Mouse (Mus musculus): ENCODE data around the gene Ski. TPM values are rescaled to one million over a fixed set of nuclear protein-coding genes. Genes with fewer than 3 reads are reported as not detected.

The Ski gene
- total and polyA plus RNA-seq, 2 experiments from 2014 or later, result 9.3 to 53.2 TPM

- no peaks in the 10 kb centered on the region for H3K27me3 ChIP-seq (ENCODE audit: control insufficient read depth, insufficient read depth, low read length)
- H3K9me3 ChIP-seq (replicated peaks; ENCODE audit: control insufficient read depth, low read length), result no peaks in the 10 kb centered on the region
- TF ChIP-seq CTCF (IDR thresholded peaks at IDR 0.05; ENCODE audit: low read depth) (no peak), EP300 (IDR thresholded peaks at IDR 0.05; ENCODE audit: low read depth) (no peak)
- 35% methylated on average over 8 of the region's 8 CpGs for WGBS
- ATAC-seq (ENCODE audit: insufficient read depth, low read depth), result no peak
- DNase-seq (ENCODE audit: low spot score), result no peak
- H3K4me3 ChIP-seq (ENCODE audit: low read depth, low read length), result no peak overlapping the region
- no peak overlapping the region for H3K4me2 ChIP-seq (ENCODE audit: low read depth, low read length)
- H3K4me1 ChIP-seq (ENCODE audit: control insufficient read depth, insufficient read depth), result peaks cover 88% of the 10 kb centered on the region
- H3K36me3 ChIP-seq (replicated peaks; ENCODE audit: control insufficient read depth, insufficient read depth, low read length), result no peaks in the 10 kb centered on the region; the same call in 1 of the 2 replicates
- no peak overlapping the region for H3K9ac ChIP-seq (replicated peaks; ENCODE audit: low read depth, low read length)
- H3K27ac ChIP-seq (ENCODE audit: low read depth), result 0 out of 2 replicates have a peak overlapping the region, but pooled peaks have one; percentile 76
Observed at GRCm38 (mm10) chr4:155188341-155188740, 34.1 kb downstream of the Ski start.

- TF ChIP-seq EP300 (IDR thresholded peaks at IDR 0.05; ENCODE audit: low read depth) (no peak), CTCF (IDR thresholded peaks at IDR 0.05; ENCODE audit: low read depth) (no peak)
- H3K9ac ChIP-seq (replicated peaks; ENCODE audit: low read depth, low read length), result peak overlapping the region; percentile 16; the same call in 1 of the 2 replicates
- no peaks in the 10 kb centered on the region for H3K36me3 ChIP-seq (replicated peaks; ENCODE audit: control insufficient read depth, insufficient read depth, low read length)
- peak overlapping the region; percentile 76 for H3K27ac ChIP-seq (ENCODE audit: low read depth)
- H3K9me3 ChIP-seq (replicated peaks; ENCODE audit: control insufficient read depth, low read length), result no peaks in the 10 kb centered on the region
- 20% methylated on average over 3 of the region's 3 CpGs for WGBS
- no peak overlapping the region for H3K4me3 ChIP-seq (ENCODE audit: low read depth, low read length)
- peaks cover 92% of the 10 kb centered on the region for H3K4me1 ChIP-seq (ENCODE audit: control insufficient read depth, insufficient read depth)
- no peaks in the 10 kb centered on the region for H3K27me3 ChIP-seq (ENCODE audit: control insufficient read depth, insufficient read depth, low read length)
- 0 out of 2 replicates have a peak, but pooled peaks have one; percentile 13 for ATAC-seq (ENCODE audit: insufficient read depth, low read depth)
- DNase-seq (ENCODE audit: low spot score), result peak; percentile 57
- peak overlapping the region; percentile 20; the same call in 1 of the 2 replicates for H3K4me2 ChIP-seq (ENCODE audit: low read depth, low read length)
Observed at GRCm38 (mm10) chr4:155187192-155187674, 35.2 kb downstream of the Ski start.

- no peak for TF ChIP-seq EP300 (IDR thresholded peaks at IDR 0.05; ENCODE audit: low read depth)
- no peak for TF ChIP-seq CTCF (IDR thresholded peaks at IDR 0.05; ENCODE audit: low read depth)
- H3K27me3 ChIP-seq (ENCODE audit: control insufficient read depth, insufficient read depth, low read length), result no peaks in the 10 kb centered on the region
- no peak for ATAC-seq (ENCODE audit: insufficient read depth, low read depth)
- no peak overlapping the region for H3K4me2 ChIP-seq (ENCODE audit: low read depth, low read length)
- DNase-seq (ENCODE audit: low spot score), result no peak
- WGBS, result 83% methylated on average over 9 of the region's 9 CpGs
- no peaks in the 10 kb centered on the region for H3K9me3 ChIP-seq (replicated peaks; ENCODE audit: control insufficient read depth, low read length)
- no peak overlapping the region for H3K4me3 ChIP-seq (ENCODE audit: low read depth, low read length)
- peaks cover 80% of the 10 kb centered on the region for H3K4me1 ChIP-seq (ENCODE audit: control insufficient read depth, insufficient read depth)
- no peak overlapping the region for H3K9ac ChIP-seq (replicated peaks; ENCODE audit: low read depth, low read length)
- H3K36me3 ChIP-seq (replicated peaks; ENCODE audit: control insufficient read depth, insufficient read depth, low read length), result no peaks in the 10 kb centered on the region
- 0 out of 2 replicates have a peak overlapping the region, but pooled peaks have one; percentile 61 for H3K27ac ChIP-seq (ENCODE audit: low read depth)
Observed at GRCm38 (mm10) chr4:155185845-155186244, 36.5 kb downstream of the Ski start.

GRCm38 (mm10) chr4:155184248-155185070 is 37.9 kb downstream of the Ski start:
- 25% methylated on average over 18 of the region's 18 CpGs for WGBS
- Histone ChIP-seq H3K27me3 (ENCODE audit: control insufficient read depth, insufficient read depth, low read length) (no peaks in the 10 kb centered on the region), H3K4me1 (ENCODE audit: control insufficient read depth, insufficient read depth) (peaks cover 74% of the 10 kb centered on the region), H3K27ac (ENCODE audit: low read depth) (peak overlapping the region; percentile 61), H3K9ac (replicated peaks; ENCODE audit: low read depth, low read length) (no peak overlapping the region; the same call in 1 of the 2 replicates), H3K36me3 (replicated peaks; ENCODE audit: control insufficient read depth, insufficient read depth, low read length) (no peaks in the 10 kb centered on the region), H3K4me2 (ENCODE audit: low read depth, low read length) (peak overlapping the region; percentile 32), H3K4me3 (ENCODE audit: low read depth, low read length) (no peak overlapping the region), H3K9me3 (replicated peaks; ENCODE audit: control insufficient read depth, low read length) (no peaks in the 10 kb centered on the region)
- TF ChIP-seq EP300 (IDR thresholded peaks at IDR 0.05; ENCODE audit: low read depth), result no peak
- no peak for TF ChIP-seq CTCF (IDR thresholded peaks at IDR 0.05; ENCODE audit: low read depth)
- ATAC-seq (ENCODE audit: insufficient read depth, low read depth) (peak; percentile 53), DNase-seq (ENCODE audit: low spot score) (peak; percentile 57)

GRCm38 (mm10) chr4:155183201-155183600 is 39.2 kb downstream of the Ski start:
- 82% methylated on average over 7 of the region's 7 CpGs for WGBS
- Histone ChIP-seq H3K27ac (ENCODE audit: low read depth) (peak overlapping the region; percentile 61; the same call in 1 of the 2 replicates), H3K4me3 (ENCODE audit: low read depth, low read length) (no peak overlapping the region), H3K4me2 (ENCODE audit: low read depth, low read length) (no peak overlapping the region), H3K9ac (replicated peaks; ENCODE audit: low read depth, low read length) (no peak overlapping the region), H3K4me1 (ENCODE audit: control insufficient read depth, insufficient read depth) (peaks cover 77% of the 10 kb centered on the region), H3K9me3 (replicated peaks; ENCODE audit: control insufficient read depth, low read length) (no peaks in the 10 kb centered on the region), H3K36me3 (replicated peaks; ENCODE audit: control insufficient read depth, insufficient read depth, low read length) (no peaks in the 10 kb centered on the region), H3K27me3 (ENCODE audit: control insufficient read depth, insufficient read depth, low read length) (no peaks in the 10 kb centered on the region)
- no peak for TF ChIP-seq EP300 (IDR thresholded peaks at IDR 0.05; ENCODE audit: low read depth)
- TF ChIP-seq CTCF (IDR thresholded peaks at IDR 0.05; ENCODE audit: low read depth), result no peak
- no peak for DNase-seq (ENCODE audit: low spot score)
- ATAC-seq (ENCODE audit: insufficient read depth, low read depth), result no peak
